Comparison of ENCODE assay signal across 22 mouse cellular contexts in genomic region chrX:168350431-168350830, GRCm38 (mm10).
DNase-seq lines count a peak whose midpoint lies in the region; ATAC-seq and TF ChIP-seq lines count a peak whose summit lies in the region.
"Had no signal": no experiment of that assay in that cellular context is flagged by ENCODE, and none has a peak within 500 bp of the region (broad histone marks: within the 10 kb centered on the region; RNA-seq: fewer than 3 reads in every experiment).

No protein-coding gene starts in this region.

- TF ChIP-seq CTCF in gastrocnemius, adult 2 months (IDR thresholded peaks at IDR 0.05), result no peak

- DNase-seq in frontal cortex, postnatal 25 days (ENCODE audit: low spot score in 2 of 2), result no peak
- DNase-seq in layer of hippocampus, adult 18-20 months (ENCODE audit: low spot score in 2 of 2), result peak; percentile 3 to 11
- no peak for DNase-seq in layer of hippocampus, adult 8-10 months (ENCODE audit: low spot score in 2 of 2)
- peak; percentile 2 for DNase-seq in right cerebral cortex, postnatal 25 days
- no peak for DNase-seq in right cerebral cortex, adult 18-20 months
- DNase-seq in gastrocnemius, adult 2 months, result no peak
- DNase-seq: adrenal gland, adult 2 months; adrenal gland, postnatal 25 days; cerebellum, adult 2 months; cerebellum, postnatal 10 days; embryo, embryonic 11 days; gastrocnemius, postnatal 14 days; heart, adult 2 months; heart, postnatal 14 days had no signal

- intact Hi-C loops in gastrocnemius, adult 2 months (cut with DNase I), result no loop called here

- peak; percentile 89 for ATAC-seq in frontal cortex, adult (ENCODE audit: low TSS enrichment)
- ATAC-seq: forebrain, embryonic 14.5 days; hindbrain, postnatal 0 days had no signal

- H3K4me3 ChIP-seq in gastrocnemius, adult 2 months, result no peak overlapping the region
- H3K4me3 ChIP-seq: embryonic facial prominence, embryonic 15.5 days; erythroblast, embryonic 14.5 days; forebrain, embryonic 10.5 days; heart, adult 2 months; heart, embryonic 15.5 days; hindbrain, embryonic 13.5 days had no signal

- no peak overlapping the region for H3K27ac ChIP-seq in gastrocnemius, adult 2 months
- H3K27ac ChIP-seq: embryonic facial prominence, embryonic 15.5 days; forebrain, embryonic 10.5 days; heart, adult 2 months; heart, embryonic 15.5 days; hindbrain, embryonic 13.5 days; hindbrain, postnatal 0 days had no signal

Comparison
In these comparisons a context has a peak if more than half of its experiments do, and no peak if none do; other contexts are left out.
1. DNase-seq: peak in layer of hippocampus, adult 18-20 months (2 of 2) and right cerebral cortex, postnatal 25 days (single experiment); none in frontal cortex, postnatal 25 days (0 of 2), layer of hippocampus, adult 8-10 months (0 of 2), right cerebral cortex, adult 18-20 months (single experiment) and gastrocnemius, adult 2 months (single experiment).